Mouse (Mus musculus) MEL (cell line): ENCODE results near the gene Rassf5. TPM values are rescaled to one million over a fixed set of nuclear protein-coding genes. Genes with fewer than 3 reads are reported as not detected.

Experiments used
- DNase-seq: peaks from one replicate; pipeline ENCODE4 v3.0.0; 2011; ENCODE audit warnings: low read depth, low spot score
- H3K27ac ChIP-seq: 2 replicates; pipeline ENCODE4 v1.5.1; 2012; ENCODE audit warnings: low read depth, mild to moderate bottlenecking, control low read depth, low read length, moderate library complexity; ENCODE audit not compliant: control insufficient read depth
- H3K27me3 ChIP-seq, 2 experiments: fragments of 150-350 bp in 1 of 2; sonication (generic) in 1 of 2; 2 replicates each; pipeline ENCODE4 v1.6.1; 2012; ENCODE audit warnings: low read length in 2 of 2, mild to moderate bottlenecking in 2 of 2, improper control_type of control experiment in 1 of 2, moderate library complexity in 1 of 2; ENCODE audit not compliant: insufficient read depth in 2 of 2, control insufficient read depth in 1 of 2
- H3K36me3 ChIP-seq, 2 experiments: 2 replicates each; pipeline ENCODE4 v1.6.1; 2012 to 2014; ENCODE audit warnings: low read length in 2 of 2, improper control_type of control experiment in 1 of 2, inconsistent platforms in 1 of 2, mild to moderate bottlenecking in 1 of 2; ENCODE audit not compliant: insufficient read depth in 2 of 2, control insufficient read depth in 1 of 2
- H3K4me1 ChIP-seq, 2 experiments: fragments of 150-350 bp in 1 of 2; sonication (generic) in 1 of 2; 2 replicates each; pipeline ENCODE4 v1.6.1; 2012; ENCODE audit warnings: low read length in 2 of 2, improper control_type of control experiment in 1 of 2, mild to moderate bottlenecking in 1 of 2; ENCODE audit not compliant: insufficient read depth in 2 of 2, control insufficient read depth in 1 of 2
- H3K4me3 ChIP-seq, 2 experiments: fragments of 150-350 bp in 1 of 2; sonication (generic) in 1 of 2; 2 replicates each; pipeline ENCODE4 v1.5.1; 2012; ENCODE audit warnings: low read depth in 2 of 2, low read length in 2 of 2, mild to moderate bottlenecking in 2 of 2, moderate library complexity in 2 of 2, control low read depth in 1 of 2, improper control_type of control experiment in 1 of 2; ENCODE audit not compliant: control insufficient read depth in 1 of 2, insufficient read depth in 1 of 2
- H3K79me2 ChIP-seq: 2 replicates; pipeline ENCODE4 v1.6.1; 2012; ENCODE audit warnings: mild to moderate bottlenecking, low read length, moderate library complexity; ENCODE audit not compliant: control insufficient read depth, poor library complexity, insufficient read depth
- H3K9ac ChIP-seq: 2 replicates; pipeline ENCODE4 v1.6.1; 2012; ENCODE audit warnings: low read depth, mild to moderate bottlenecking, control low read depth, low read length, moderate library complexity; ENCODE audit not compliant: control insufficient read depth, poor library complexity, severe bottlenecking
- H3K9me3 ChIP-seq: fragments of 150-350 bp; sonication (generic); replicated peaks from 2 replicates; pipeline ENCODE4 v1.6.1; 2012; ENCODE audit warnings: mild to moderate bottlenecking, low read length, improper control_type of control experiment, moderate library complexity; ENCODE audit not compliant: insufficient read depth
- BHLHE40 ChIP-seq: IDR thresholded peaks from 2 replicates; pipeline ENCODE4 v1.6.1; 2012; ENCODE audit warnings: low read depth, mild to moderate bottlenecking, inconsistent platforms, low read length, improper control_type of control experiment, borderline replicate concordance
- CTCF ChIP-seq, 3 experiments: IDR thresholded peaks in 2 of 3; conservative IDR thresholded peaks in 1 of 3; 2 replicates each; pipeline ENCODE4 v1.5.1; 2011 to 2012; ENCODE audit warnings: low read length in 3 of 3, low read depth in 2 of 3, mild to moderate bottlenecking in 2 of 3, improper control_type of control experiment in 1 of 3, inconsistent platforms in 1 of 3, mixed read lengths in 1 of 3, moderate library complexity in 1 of 3; ENCODE audit not compliant: control insufficient read depth in 1 of 3, insufficient read depth in 1 of 3, poor library complexity in 1 of 3, severe bottlenecking in 1 of 3
- E2F4 ChIP-seq: IDR thresholded peaks from 2 replicates; pipeline ENCODE4 v1.6.1; 2011; ENCODE audit warnings: low read depth, low read length, improper control_type of control experiment, borderline replicate concordance
- GATA1 ChIP-seq: IDR thresholded peaks from 2 replicates; pipeline ENCODE4 v1.6.1; 2011; ENCODE audit warnings: low read depth, low read length, improper control_type of control experiment
- HCFC1 ChIP-seq: IDR thresholded peaks from 2 replicates; pipeline ENCODE4 v1.6.1; 2012; ENCODE audit warnings: low read depth, mild to moderate bottlenecking, inconsistent platforms, low read length, improper control_type of control experiment, moderate library complexity
- MAX ChIP-seq: IDR thresholded peaks from 2 replicates; pipeline ENCODE4 v1.6.1; 2011; ENCODE audit warnings: low read length, improper control_type of control experiment
- MEF2A ChIP-seq: IDR thresholded peaks from 2 replicates; pipeline ENCODE4 v1.6.1; 2014; ENCODE audit warnings: low read depth, mild to moderate bottlenecking, inconsistent platforms, low read length, improper control_type of control experiment; ENCODE audit not compliant: poor library complexity, insufficient replicate concordance, severe bottlenecking; ENCODE audit errors: extremely low read depth
- MYC ChIP-seq: IDR thresholded peaks from 2 replicates; pipeline ENCODE4 v1.6.1; 2011; ENCODE audit warnings: low read depth, mild to moderate bottlenecking, low read length, improper control_type of control experiment, moderate library complexity
- POLR2AphosphoS5 ChIP-seq: IDR thresholded peaks from 2 replicates; pipeline ENCODE4 v1.6.1; 2012; ENCODE audit warnings: low read depth, borderline replicate concordance, mild to moderate bottlenecking, inconsistent platforms, low read length, moderate library complexity, mixed read lengths
- TBP ChIP-seq: IDR thresholded peaks from 2 replicates; pipeline ENCODE4 v1.8.0; 2011; ENCODE audit warnings: low read depth, low read length, improper control_type of control experiment
- polyA plus RNA-seq, 2 experiments: library from polyadenylated mRNA; stranded (reverse) in 1 of 2; unstranded in 1 of 2; fragments of >175 nt in 1 of 2; fragments of >200 nt in 1 of 2; gene quantifications; 2 replicates each; pipeline versions ENCODE4 v1.2.1 to v1.2.4; 2012; ENCODE audit warnings: low replicate concordance in 2 of 2, low read depth in 1 of 2; ENCODE audit not compliant: insufficient read length in 2 of 2, insufficient read depth in 1 of 2, missing spikeins in 1 of 2
- total RNA-seq: library from RNA; depleted of rRNA; stranded (reverse); fragments of 300-350 nt; gene quantifications from 2 replicates; pipeline ENCODE4 v1.2.3, GENCODE M21; 2012

Gene Rassf5
- total and polyA plus RNA-seq, 3 experiments = 14.8 to 28.8 TPM; not detected in 1

GRCm38 (mm10) chr1:131276831-131277230, 31.8 kb upstream of the Rassf5 start:
- DNase-seq = no peak
- Histone ChIP-seq H3K4me3 (no peak overlapping the region), H3K36me3 (peaks cover 0 to 6% of the 10 kb centered on the region in 2 experiments; a peak in 2 of 4 replicates)
- TF ChIP-seq POLR2AphosphoS5 (no peak), TBP (no peak), MAX (no peak), MEF2A (no peak), E2F4 (no peak), GATA1 (no peak), BHLHE40 (no peak)
- TF ChIP-seq, all 39 proteins: peak for 0
- H3K9ac ChIP-seq = no peak overlapping the region
- H3K27ac ChIP-seq = no peak overlapping the region
- H3K9me3 ChIP-seq = no peaks in the 10 kb centered on the region
- H3K4me1 ChIP-seq = peaks cover 0 to 15% of the 10 kb centered on the region in 2 experiments; a peak in 3 of 4 replicates
- H3K27me3 ChIP-seq = no peaks in the 10 kb centered on the region
- H3K79me2 ChIP-seq = no peaks in the 10 kb centered on the region

- Histone ChIP-seq H3K36me3 (peaks cover 0 to 6% of the 10 kb centered on the region in 2 experiments; a peak in 2 of 4 replicates), H3K27me3 (no peaks in the 10 kb centered on the region), H3K9ac (no peak overlapping the region), H3K4me1 (peaks cover 0 to 15% of the 10 kb centered on the region in 2 experiments; a peak in 3 of 4 replicates), H3K27ac (no peak overlapping the region), H3K4me3 (no peak overlapping the region), H3K79me2 (no peaks in the 10 kb centered on the region), H3K9me3 (no peaks in the 10 kb centered on the region)
- TF ChIP-seq MYC = no peak
- DNase-seq = no peak
Measured at GRCm38 (mm10) chr1:131275577-131275976, 30.5 kb upstream of the Rassf5 start.

GRCm38 (mm10) chr1:131274725-131275539, 29.9 kb upstream of the Rassf5 start:
- DNase-seq = no peak
- Histone ChIP-seq H3K4me3 (no peak overlapping the region), H3K79me2 (no peaks in the 10 kb centered on the region), H3K9me3 (no peaks in the 10 kb centered on the region), H3K4me1 (peaks cover 0 to 10% of the 10 kb centered on the region in 2 experiments; a peak in 2 of 4 replicates), H3K27ac (no peak overlapping the region), H3K27me3 (no peaks in the 10 kb centered on the region), H3K36me3 (peaks cover 0 to 3% of the 10 kb centered on the region in 2 experiments; a peak in 2 of 4 replicates), H3K9ac (no peak overlapping the region)
- TF ChIP-seq HCFC1 (no peak), CTCF (IDR thresholded peaks at IDR 0.05 in 2 of 3, conservative IDR thresholded peaks at IDR 0.05 in 1 of 3; ENCODE audit: control insufficient read depth in 1 of 3, insufficient read depth in 1 of 3, low read depth in 2 of 3, low read length in 3 of 3, poor library complexity in 1 of 3, severe bottlenecking in 1 of 3) (peak in 2 of 3 experiments; percentile 25 to 35; a peak in 4 of 6 replicates)
